Mouse (Mus musculus) thymus, adult 2 months (tissue): ENCODE measurements at regions not wholly inside any gene's neighbourhood (a gene's known extent, or its start where the extent isn't known, plus 50 kb on each side); places are given as distances from the start of the nearest gene placed in this dataset.

Source experiments
- DNase-seq: peaks from one replicate; pipeline ENCODE4 v3.0.0; 2021
- H3K27ac ChIP-seq: fragments of 200-500 bp; 2 replicates; pipeline ENCODE4 v1.5.1; 2012; ENCODE audit warnings: low read length, control low read depth; ENCODE audit not compliant: control insufficient read depth, insufficient read depth
- H3K27me3 ChIP-seq: fragments of 200-500 bp; 2 replicates; pipeline ENCODE4 v1.6.1; 2012; ENCODE audit warnings: mild to moderate bottlenecking, low read length, moderate library complexity, mixed read lengths; ENCODE audit not compliant: control insufficient read depth, insufficient read depth
- H3K36me3 ChIP-seq: fragments of 200-500 bp; 2 replicates; pipeline ENCODE4 v1.6.1; 2012; ENCODE audit warnings: mild to moderate bottlenecking, low read length, moderate library complexity; ENCODE audit not compliant: control insufficient read depth, insufficient read depth
- H3K4me1 ChIP-seq: fragments of 200-500 bp; replicated peaks from 2 replicates; pipeline ENCODE4 v1.6.1; 2012; ENCODE audit warnings: low read length; ENCODE audit not compliant: control insufficient read depth, insufficient read depth
- H3K4me3 ChIP-seq: fragments of 200-500 bp; 2 replicates; pipeline ENCODE4 v1.5.1; 2012; ENCODE audit warnings: mild to moderate bottlenecking, low read length, control low read depth, moderate library complexity; ENCODE audit not compliant: control insufficient read depth, insufficient read depth
- CTCF ChIP-seq: fragments of 200-500 bp; IDR thresholded peaks from 2 replicates; pipeline ENCODE4 v1.5.1; 2012; ENCODE audit warnings: mild to moderate bottlenecking, control low read depth, low read length, moderate library complexity, borderline replicate concordance; ENCODE audit not compliant: control insufficient read depth, poor library complexity, insufficient read depth; ENCODE audit errors: extremely low read depth
- POLR2A ChIP-seq: fragments of 200-500 bp; IDR thresholded peaks from 2 replicates; pipeline ENCODE4 v1.6.1; 2012; ENCODE audit warnings: mild to moderate bottlenecking, low read length, control low read depth, moderate library complexity; ENCODE audit not compliant: control insufficient read depth, poor library complexity, insufficient read depth; ENCODE audit errors: extremely low read depth
- WGBS: fragments of 180-500 bp; shearing (Covaris S2); methylation state at CpG from one replicate; pipeline ENCODE4 v1.1.7; 2018; 5-methylcytosine and 5-hydroxymethylcytosine counted together

DNA sequence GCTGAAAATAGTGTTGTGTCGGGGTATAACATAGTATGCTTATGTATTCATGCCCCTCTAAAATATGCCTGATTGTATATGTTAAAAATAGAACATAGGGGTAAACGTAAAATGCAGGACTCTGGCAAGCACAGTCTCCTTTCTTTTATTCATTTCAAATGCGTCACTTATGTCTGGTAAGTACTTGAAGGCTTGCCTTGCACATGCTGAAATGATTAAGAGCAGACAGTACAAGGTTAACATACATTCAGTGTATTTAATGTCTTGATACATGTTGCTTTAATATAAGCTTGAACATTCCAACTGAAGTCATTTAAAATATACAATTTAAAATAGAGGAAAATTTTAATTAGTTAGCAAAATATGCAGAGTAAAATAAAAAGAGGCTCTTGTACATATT lies 50.9 kb upstream of the Meox2 start:
- no peaks in the 10 kb centered on the region for H3K36me3 ChIP-seq
- DNase-seq: no peak
- no peak overlapping the region for H3K27ac ChIP-seq
- no peaks in the 10 kb centered on the region for H3K27me3 ChIP-seq
- WGBS: 98% methylated on average over 3 of the region's 3 CpGs
- H3K4me3 ChIP-seq: no peak overlapping the region
- H3K4me1 ChIP-seq: no peaks in the 10 kb centered on the region
- no peak for TF ChIP-seq CTCF
- no peak for TF ChIP-seq POLR2A
